Mouse (Mus musculus) heart, adult 11 months (tissue): ENCODE measurements around the gene Hp1bp3.

ENCODE experiments used
- DNase-seq: peaks from one replicate; pipeline ENCODE4 v3.0.0; 2022

The Hp1bp3 gene

DNA sequence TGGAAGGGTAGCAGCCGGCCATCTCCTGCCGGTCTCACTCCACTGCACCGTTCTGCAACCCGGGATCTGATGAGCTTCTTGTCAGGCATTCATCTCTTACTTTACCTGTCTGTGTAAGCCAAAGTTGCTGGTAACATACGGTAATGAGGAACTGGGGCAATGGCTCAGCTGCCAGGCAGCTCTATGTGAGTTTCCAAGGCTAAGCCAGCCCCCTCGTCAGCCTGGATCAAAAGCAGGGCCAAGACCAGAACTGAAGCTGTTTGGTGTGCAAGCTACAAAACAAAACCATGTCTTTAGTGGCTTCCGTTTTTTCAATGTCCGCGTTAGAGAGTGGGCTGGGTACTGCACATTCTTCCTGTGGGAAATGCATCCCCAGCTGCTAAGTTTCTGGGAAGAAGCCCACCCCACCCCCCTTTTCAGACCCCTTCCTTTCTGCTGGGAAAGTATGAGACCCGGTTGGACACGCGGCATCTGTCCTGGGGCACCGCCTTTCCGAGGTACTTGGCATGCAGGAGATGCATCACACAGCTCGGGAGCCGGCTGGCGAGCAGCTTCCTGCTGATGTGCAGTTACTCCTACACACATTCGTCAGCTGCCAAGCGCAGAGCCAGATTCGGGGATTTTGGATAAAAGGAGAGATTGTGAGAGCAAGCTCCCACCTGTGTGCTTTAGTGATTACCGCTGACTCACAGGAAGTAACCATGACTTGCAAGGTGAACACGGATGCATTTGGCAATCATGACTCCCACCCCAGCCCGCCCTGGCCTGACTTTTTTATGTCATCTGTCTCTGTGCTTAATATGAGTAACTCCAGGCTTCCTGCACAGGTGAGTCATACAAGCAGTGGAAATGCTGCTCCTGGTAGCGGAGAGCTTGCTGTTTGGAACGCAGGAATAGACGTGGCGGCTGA is 30.9 kb downstream of the Hp1bp3 start:
- peak; percentile 89 for DNase-seq

GRCm38 (mm10) chr4:138250088-138250960 is 34.2 kb downstream of the Hp1bp3 start, which contains the start of the genes Sh2d5 and Kif17:
Gene Sh2d5, plus strand, starts transcription at chr4:138250403.
Gene Kif17, plus strand, starts transcription at chr4:138250435.
- peak; percentile 97 for DNase-seq

GRCm38 (mm10) chr4:138251819-138252218 is 35.7 kb downstream of the Hp1bp3 start:
- no peak for DNase-seq

DNA sequence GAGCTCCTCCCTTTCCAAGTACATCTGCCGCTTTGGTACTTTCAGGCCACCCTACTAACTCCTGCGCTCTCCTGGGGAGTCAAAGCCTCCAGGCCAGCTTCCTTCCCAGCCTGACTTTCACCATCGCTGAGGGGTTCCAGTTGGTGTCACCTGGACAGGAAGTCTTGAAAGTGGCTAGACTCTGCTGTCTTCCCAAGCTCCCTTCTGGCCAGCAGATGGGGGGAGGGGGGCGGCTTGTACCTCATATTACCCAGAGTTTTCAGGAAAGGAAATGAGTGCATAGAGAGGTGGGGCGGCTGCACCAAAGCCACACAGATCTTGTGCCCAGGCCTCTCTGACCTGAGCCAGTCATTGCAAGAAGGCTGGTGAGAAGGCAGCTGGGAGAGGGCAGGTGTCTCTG is 36.1 kb downstream of the Hp1bp3 start:
- no peak for DNase-seq

- DNase-seq = no peak
These were observed 41.1 kb downstream of the Hp1bp3 start for GRCm38 (mm10) chr4:138257116-138257687.

DNA sequence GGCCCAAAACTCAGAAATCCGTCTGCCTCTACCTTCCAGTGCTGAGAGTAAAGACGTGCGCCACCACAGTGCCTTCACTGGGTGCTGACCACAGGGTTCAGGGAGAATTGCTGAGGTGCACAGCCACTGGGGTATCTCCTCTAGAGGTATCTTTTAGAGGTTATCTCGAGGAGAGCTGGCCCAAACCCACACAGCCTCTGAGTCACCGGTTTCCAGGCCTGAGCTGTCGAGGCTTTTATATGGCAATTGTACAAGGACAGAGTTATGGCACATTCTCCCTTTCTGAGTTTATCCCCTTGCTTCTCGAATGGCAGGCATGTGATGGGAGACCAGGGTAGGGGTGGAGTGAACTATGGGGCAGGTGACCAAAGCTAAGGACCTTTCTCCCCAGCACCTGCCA is 42.6 kb downstream of the Hp1bp3 start:
- DNase-seq = no peak

DNA sequence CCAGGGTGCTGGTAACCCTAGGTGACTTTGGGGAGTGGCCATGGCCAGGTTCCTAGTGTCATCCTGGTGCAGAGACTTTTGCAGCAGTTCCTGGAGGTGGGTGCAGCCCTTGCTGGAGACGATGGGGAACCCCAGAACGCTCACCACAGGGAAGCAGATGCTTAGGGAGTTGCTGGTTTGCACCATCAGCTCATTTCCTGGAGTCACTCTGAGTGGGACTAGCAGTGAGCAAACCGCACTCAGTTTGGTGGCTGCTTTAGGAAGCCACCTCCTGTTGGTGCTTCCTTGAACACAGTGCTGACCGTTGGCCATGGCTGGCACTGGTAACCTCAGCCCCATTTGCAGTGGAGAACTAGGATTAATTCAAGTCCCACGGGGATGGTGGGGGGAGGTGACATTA is 43.4 kb downstream of the Hp1bp3 start:
- DNase-seq = no peak

- peak; percentile 99 for DNase-seq
These were observed 46.0 kb downstream of the Hp1bp3 start for GRCm38 (mm10) chr4:138261843-138262681.

- no peak for DNase-seq
These were observed 51.8 kb downstream of the Hp1bp3 start for GRCm38 (mm10) chr4:138267869-138268268.

- DNase-seq = peak; percentile 94
These were observed 56.2 kb downstream of the Hp1bp3 start for GRCm38 (mm10) chr4:138272011-138272997.

GRCm38 (mm10) chr4:138278346-138278745 is 62.2 kb downstream of the Hp1bp3 start:
- DNase-seq = no peak

DNA sequence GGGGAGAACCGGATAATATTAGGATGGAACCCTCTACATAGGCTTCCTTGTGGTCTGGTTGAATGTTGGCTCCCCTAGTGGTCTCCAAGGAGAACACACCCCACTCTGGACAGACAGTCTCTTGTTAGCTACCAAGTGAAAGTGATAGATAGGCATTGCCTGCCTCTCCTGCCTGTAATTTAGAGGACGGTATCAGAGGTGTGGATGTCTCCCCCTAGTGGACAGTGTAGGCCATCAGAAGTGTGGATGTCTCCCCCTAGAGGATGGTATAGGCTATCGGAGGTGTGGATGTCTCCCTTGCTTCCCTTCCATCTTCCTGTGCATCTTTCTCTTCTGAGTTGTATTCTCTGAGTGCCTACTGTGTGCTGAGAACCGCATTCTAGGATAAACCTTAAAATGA is 66.7 kb downstream of the Hp1bp3 start:
- peak; percentile 94 for DNase-seq

DNA sequence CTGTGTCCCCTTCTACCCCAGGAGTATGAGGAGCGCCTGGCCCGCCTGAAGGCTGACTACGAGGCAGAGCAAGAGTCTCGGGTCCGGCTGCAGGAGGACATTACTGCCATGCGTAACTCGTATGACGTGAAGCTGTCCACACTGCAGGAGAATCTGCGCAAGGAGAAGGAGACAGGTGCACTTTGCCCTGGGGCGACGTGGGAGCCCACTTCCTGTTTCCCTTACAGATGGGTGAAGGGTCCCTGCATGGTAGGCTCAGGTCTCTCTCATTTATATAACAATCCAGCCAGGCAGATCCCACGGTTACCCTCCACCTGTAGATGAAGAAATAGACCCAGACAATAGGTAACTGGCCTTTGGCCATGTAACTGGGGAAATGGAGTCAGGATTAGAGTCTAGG is 70.3 kb downstream of the Hp1bp3 start:
- no peak for DNase-seq

GRCm38 (mm10) chr4:138288691-138289090 is 72.6 kb downstream of the Hp1bp3 start:
- no peak for DNase-seq

GRCm38 (mm10) chr4:138292028-138292427 is 75.9 kb downstream of the Hp1bp3 start:
- DNase-seq = peak; percentile 80

- no peak for DNase-seq
These were observed 77.3 kb downstream of the Hp1bp3 start for GRCm38 (mm10) chr4:138293261-138293948.

- DNase-seq = no peak
These were observed 78.0 kb downstream of the Hp1bp3 start for GRCm38 (mm10) chr4:138293949-138294550.
